Mouse (Mus musculus): ENCODE measurements around the gene Marf1.

- TF ChIP-seq POLR2A (IDR thresholded peaks at IDR 0.05; ENCODE audit: insufficient read length, low read depth) (no peak), TCF3 (IDR thresholded peaks at IDR 0.05; ENCODE audit: insufficient read length, low read depth) (no peak), POLR2AphosphoS2 (IDR thresholded peaks at IDR 0.05; ENCODE audit: insufficient read length, low read depth) (no peak), MYOD1 (IDR thresholded peaks at IDR 0.05; ENCODE audit: control insufficient read depth in 1 of 3, insufficient read length in 2 of 3, low read depth in 2 of 3) (no peak), MAX (IDR thresholded peaks at IDR 0.05; ENCODE audit: low read depth) (no peak), REST (IDR thresholded peaks at IDR 0.05; ENCODE audit: insufficient read depth, insufficient read length) (no peak), CEBPB (IDR thresholded peaks at IDR 0.05; ENCODE audit: insufficient read depth, poor library complexity, severe bottlenecking) (no peak), E2F4 (IDR thresholded peaks at IDR 0.05; ENCODE audit: insufficient read depth) (no peak), USF1 (IDR thresholded peaks at IDR 0.05; ENCODE audit: low read depth) (no peak)
These were observed 35.6 kb upstream of the Marf1 start for GRCm38 (mm10) chr16:14198798-14199197.

Data from myocyte (in vitro differentiated cells).